Mouse (Mus musculus): ENCODE data around the gene Gsta4. TPM values are rescaled to one million over a fixed set of nuclear protein-coding genes. Genes with fewer than 3 reads are reported as not detected.
"Not testable (repeated sequence)": the region's sequence is repeated elsewhere in the genome, so short reads cannot be mapped to it uniquely, and the experiment has no call there.

The Gsta4 gene
- 67.5 and 71.7 TPM in 2 replicates for polyA plus RNA-seq (2015; fragmentation: Nextera tagmentation; extraction: Ambion mirVana)

DNA sequence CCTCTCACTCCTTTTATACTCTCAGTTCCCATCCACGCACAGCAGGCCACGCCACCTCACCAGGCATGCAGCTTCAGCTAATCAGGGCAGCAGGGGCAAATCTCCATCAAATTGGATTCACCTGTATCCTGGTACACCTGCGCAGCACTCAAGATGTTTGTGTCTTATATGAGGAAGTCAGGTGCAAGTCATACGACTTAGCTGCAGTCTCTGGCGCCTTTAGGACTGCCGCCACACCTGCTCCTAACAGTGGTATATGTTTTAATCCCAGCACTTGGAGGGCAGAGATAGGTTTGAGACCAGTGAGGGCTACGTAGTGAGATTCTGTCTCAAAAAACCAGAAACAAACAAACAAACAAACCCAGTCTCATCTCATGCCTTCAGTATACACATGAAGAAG lies at the start of gene Gsta4:
Gene Gsta4, plus strand, starts transcription at position 301 of the 400 bp plus-strand sequence.
- not testable (repeated sequence) for H3K9me3 ChIP-seq (replicated peaks; ENCODE audit: control insufficient read depth, low read length); H3K36me3 ChIP-seq (ENCODE audit: control insufficient read depth, insufficient read depth); H3K4me3 ChIP-seq (ENCODE audit: low read length); H3K27ac ChIP-seq (ENCODE audit: low read length); H3K27me3 ChIP-seq (ENCODE audit: control insufficient read depth, insufficient read depth, low read length); H3K9ac ChIP-seq (ENCODE audit: low read length); H3K4me1 ChIP-seq (ENCODE audit: control insufficient read depth, insufficient read depth, low read length); H3K4me2 ChIP-seq (ENCODE audit: low read depth, low read length); ATAC-seq (replicated peaks; ENCODE audit: extremely low read depth, insufficient read depth, low FRiP score)
- 92% methylated on average over 4 of the region's 7 CpGs for WGBS

DNA sequence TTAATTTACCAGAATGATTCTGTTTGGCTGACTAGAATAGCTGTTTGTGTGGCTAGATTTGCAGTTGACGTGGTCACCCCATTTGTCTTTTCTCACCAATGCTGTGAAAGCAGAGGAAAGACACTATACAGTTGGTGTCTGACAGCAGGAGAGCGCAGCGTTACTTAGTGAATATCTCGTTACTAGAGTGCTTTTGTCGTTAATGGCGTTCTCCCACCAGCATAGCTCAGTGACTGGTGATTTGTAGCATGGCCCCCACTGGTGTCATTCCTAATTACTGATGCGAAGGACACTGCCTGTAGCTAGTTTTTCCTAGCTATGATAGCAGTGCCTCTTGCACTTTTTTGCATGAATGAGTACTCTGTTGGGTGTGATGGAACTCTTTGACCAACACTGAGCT lies 46.9 kb upstream of the Gsta4 start:
- H3K4me3 ChIP-seq (ENCODE audit: low read length): no peak overlapping the region
- WGBS: 61% methylated on average over 7 of the region's 7 CpGs
- H3K4me1 ChIP-seq (ENCODE audit: control insufficient read depth, insufficient read depth, low read length): peaks cover 5% of the 10 kb centered on the region
- no peaks in the 10 kb centered on the region for H3K9me3 ChIP-seq (replicated peaks; ENCODE audit: control insufficient read depth, low read length)
- H3K4me2 ChIP-seq (ENCODE audit: low read depth, low read length): no peak overlapping the region
- no peak overlapping the region for H3K9ac ChIP-seq (ENCODE audit: low read length)
- peaks cover 31% of the 10 kb centered on the region for H3K36me3 ChIP-seq (ENCODE audit: control insufficient read depth, insufficient read depth)
- H3K27ac ChIP-seq (ENCODE audit: low read length): no peak overlapping the region
- no peak for ATAC-seq (replicated peaks; ENCODE audit: extremely low read depth, insufficient read depth, low FRiP score)
- no peaks in the 10 kb centered on the region for H3K27me3 ChIP-seq (ENCODE audit: control insufficient read depth, insufficient read depth, low read length)

DNA sequence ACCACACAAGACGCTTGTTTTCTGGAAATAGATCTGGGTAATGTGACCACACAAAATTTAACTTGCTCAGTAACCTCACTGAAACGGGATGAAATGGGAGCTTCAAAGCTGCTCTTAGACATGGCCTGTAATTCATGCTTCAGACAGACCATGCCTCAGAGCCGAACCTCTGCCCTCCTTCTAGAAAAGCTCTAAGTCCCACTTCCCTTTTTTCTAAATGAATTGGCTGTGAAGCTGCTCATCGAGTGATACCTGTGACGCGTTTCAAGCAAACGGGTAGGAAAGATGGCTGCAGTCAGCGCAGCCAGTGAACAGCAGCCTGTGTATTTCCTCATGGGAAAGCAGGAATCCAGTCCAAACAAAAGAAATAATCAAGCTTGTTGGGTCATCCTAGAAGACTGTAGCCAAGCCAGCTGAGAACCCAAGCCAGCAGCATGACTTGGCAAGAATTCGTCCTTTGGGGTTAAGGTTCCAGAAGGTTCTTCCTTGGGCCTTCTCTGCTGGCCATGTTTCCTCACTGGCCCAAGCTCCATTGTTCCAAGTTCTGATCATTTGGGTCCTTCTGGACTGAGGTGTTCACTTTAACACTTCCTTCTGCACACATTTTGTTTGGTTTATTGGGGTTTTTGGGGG lies 44.4 kb upstream of the Gsta4 start:
- Histone ChIP-seq H3K27me3 (ENCODE audit: control insufficient read depth, insufficient read depth, low read length) (no peaks in the 10 kb centered on the region), H3K27ac (ENCODE audit: low read length) (no peak overlapping the region), H3K4me3 (ENCODE audit: low read length) (no peak overlapping the region), H3K9ac (ENCODE audit: low read length) (no peak overlapping the region), H3K36me3 (ENCODE audit: control insufficient read depth, insufficient read depth) (peaks cover 29% of the 10 kb centered on the region), H3K4me2 (ENCODE audit: low read depth, low read length) (no peak overlapping the region), H3K9me3 (replicated peaks; ENCODE audit: control insufficient read depth, low read length) (peaks cover 8% of the 10 kb centered on the region), H3K4me1 (ENCODE audit: control insufficient read depth, insufficient read depth, low read length) (peaks cover 5% of the 10 kb centered on the region)
- 88% methylated on average over 9 of the region's 9 CpGs for WGBS
- ATAC-seq (replicated peaks; ENCODE audit: extremely low read depth, insufficient read depth, low FRiP score): no peak

DNA sequence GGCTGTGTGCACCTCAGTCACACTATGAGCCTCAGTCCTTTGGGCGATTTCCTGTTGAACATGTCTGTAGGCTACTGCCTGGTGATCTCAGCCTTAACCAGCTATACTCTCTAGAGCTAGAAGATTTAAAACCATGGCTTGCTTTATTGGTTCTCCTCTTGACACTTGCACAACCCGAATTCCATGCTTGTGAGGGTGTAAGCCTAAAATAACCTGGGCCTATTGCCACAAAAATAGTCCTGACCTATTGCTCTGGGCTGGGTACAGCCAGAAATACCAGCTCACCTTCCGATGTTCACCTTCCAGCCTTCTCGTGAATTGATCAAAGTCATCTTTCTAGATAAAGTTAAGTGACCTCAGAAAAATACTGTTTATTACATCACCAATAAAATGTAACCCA lies 43.1 kb upstream of the Gsta4 start:
- ATAC-seq (replicated peaks; ENCODE audit: extremely low read depth, insufficient read depth, low FRiP score): peak; percentile 86
- H3K4me1 ChIP-seq (ENCODE audit: control insufficient read depth, insufficient read depth, low read length): peaks cover 7% of the 10 kb centered on the region
- no peak overlapping the region for H3K9ac ChIP-seq (ENCODE audit: low read length)
- peaks cover 28% of the 10 kb centered on the region for H3K36me3 ChIP-seq (ENCODE audit: control insufficient read depth, insufficient read depth)
- H3K4me2 ChIP-seq (ENCODE audit: low read depth, low read length): no peak overlapping the region
- H3K27me3 ChIP-seq (ENCODE audit: control insufficient read depth, insufficient read depth, low read length): no peaks in the 10 kb centered on the region
- peak overlapping the region; percentile 87 for H3K27ac ChIP-seq (ENCODE audit: low read length)
- peaks cover 8% of the 10 kb centered on the region for H3K9me3 ChIP-seq (replicated peaks; ENCODE audit: control insufficient read depth, low read length)
- 47% methylated on average over 4 of the region's 4 CpGs for WGBS
- no peak overlapping the region for H3K4me3 ChIP-seq (ENCODE audit: low read length)

- Histone ChIP-seq H3K4me2 (ENCODE audit: low read depth, low read length) (no peak overlapping the region), H3K36me3 (ENCODE audit: control insufficient read depth, insufficient read depth) (peaks cover 20% of the 10 kb centered on the region), H3K27ac (ENCODE audit: low read length) (no peak overlapping the region), H3K4me3 (ENCODE audit: low read length) (no peak overlapping the region), H3K27me3 (ENCODE audit: control insufficient read depth, insufficient read depth, low read length) (no peaks in the 10 kb centered on the region), H3K9me3 (replicated peaks; ENCODE audit: control insufficient read depth, low read length) (peaks cover 8% of the 10 kb centered on the region), H3K4me1 (ENCODE audit: control insufficient read depth, insufficient read depth, low read length) (peaks cover 14% of the 10 kb centered on the region), H3K9ac (ENCODE audit: low read length) (no peak overlapping the region)
- WGBS: 52% methylated on average over 4 of the region's 4 CpGs
- ATAC-seq (replicated peaks; ENCODE audit: extremely low read depth, insufficient read depth, low FRiP score): no peak
These were observed 36.5 kb upstream of the Gsta4 start for GRCm38 (mm10) chr9:78146099-78146498.

DNA sequence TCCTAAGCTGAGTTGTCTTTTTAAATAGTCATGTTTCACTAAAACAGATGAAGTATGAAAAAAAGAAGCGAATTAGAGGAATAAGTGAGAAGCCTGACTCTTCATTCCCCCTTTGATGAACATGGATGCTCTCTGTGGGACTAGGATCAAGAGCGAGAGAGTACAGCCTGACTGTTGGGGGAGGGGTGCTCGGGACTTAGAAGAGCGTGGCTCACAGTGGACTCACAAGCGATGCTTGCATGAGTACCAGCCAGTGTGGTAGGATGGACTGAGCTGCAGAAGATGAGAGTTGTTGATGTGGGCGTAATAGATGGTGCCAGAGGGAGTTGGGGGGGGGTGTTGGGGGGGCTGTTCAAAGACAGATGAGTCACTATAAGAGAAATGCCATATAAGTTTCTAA lies 35.9 kb upstream of the Gsta4 start:
- H3K27ac ChIP-seq (ENCODE audit: low read length): no peak overlapping the region
- H3K27me3 ChIP-seq (ENCODE audit: control insufficient read depth, insufficient read depth, low read length): no peaks in the 10 kb centered on the region
- 85% methylated on average over 6 of the region's 6 CpGs for WGBS
- H3K4me2 ChIP-seq (ENCODE audit: low read depth, low read length): no peak overlapping the region
- H3K4me1 ChIP-seq (ENCODE audit: control insufficient read depth, insufficient read depth, low read length): peaks cover 14% of the 10 kb centered on the region
- H3K36me3 ChIP-seq (ENCODE audit: control insufficient read depth, insufficient read depth): peaks cover 14% of the 10 kb centered on the region
- ATAC-seq (replicated peaks; ENCODE audit: extremely low read depth, insufficient read depth, low FRiP score): no peak
- H3K9ac ChIP-seq (ENCODE audit: low read length): no peak overlapping the region
- peaks cover 8% of the 10 kb centered on the region for H3K9me3 ChIP-seq (replicated peaks; ENCODE audit: control insufficient read depth, low read length)
- H3K4me3 ChIP-seq (ENCODE audit: low read length): no peak overlapping the region

DNA sequence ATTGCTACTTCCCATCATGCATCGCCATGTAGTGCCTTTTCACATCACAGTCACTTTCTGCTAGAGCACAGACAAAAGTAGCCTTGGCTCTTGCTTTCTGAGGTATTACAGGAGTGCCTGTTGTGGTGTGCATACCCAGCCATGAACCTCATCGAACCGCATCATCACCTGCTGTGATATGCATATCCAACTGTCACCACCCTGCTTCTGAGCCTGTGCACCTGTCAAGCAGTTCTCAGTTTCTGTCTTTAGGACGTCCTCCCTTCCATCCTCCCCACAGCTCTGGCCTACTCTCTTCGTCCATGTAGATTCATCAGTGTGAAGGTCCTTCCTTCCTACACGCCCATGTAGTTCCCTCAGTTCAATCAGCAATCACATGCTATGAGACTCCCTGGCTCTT lies 34.4 kb upstream of the Gsta4 start:
- 74% methylated on average over 6 of the region's 6 CpGs for WGBS
- peaks cover 14% of the 10 kb centered on the region for H3K4me1 ChIP-seq (ENCODE audit: control insufficient read depth, insufficient read depth, low read length)
- no peak overlapping the region for H3K9ac ChIP-seq (ENCODE audit: low read length)
- no peaks in the 10 kb centered on the region for H3K27me3 ChIP-seq (ENCODE audit: control insufficient read depth, insufficient read depth, low read length)
- H3K4me2 ChIP-seq (ENCODE audit: low read depth, low read length): no peak overlapping the region
- no peak overlapping the region for H3K27ac ChIP-seq (ENCODE audit: low read length)
- 0 out of 2 replicates have a peak, but pooled peaks cover 5% of the 10 kb centered on the region for H3K36me3 ChIP-seq (ENCODE audit: control insufficient read depth, insufficient read depth)
- no peaks in the 10 kb centered on the region for H3K9me3 ChIP-seq (replicated peaks; ENCODE audit: control insufficient read depth, low read length)
- H3K4me3 ChIP-seq (ENCODE audit: low read length): no peak overlapping the region
- ATAC-seq (replicated peaks; ENCODE audit: extremely low read depth, insufficient read depth, low FRiP score): no peak

DNA sequence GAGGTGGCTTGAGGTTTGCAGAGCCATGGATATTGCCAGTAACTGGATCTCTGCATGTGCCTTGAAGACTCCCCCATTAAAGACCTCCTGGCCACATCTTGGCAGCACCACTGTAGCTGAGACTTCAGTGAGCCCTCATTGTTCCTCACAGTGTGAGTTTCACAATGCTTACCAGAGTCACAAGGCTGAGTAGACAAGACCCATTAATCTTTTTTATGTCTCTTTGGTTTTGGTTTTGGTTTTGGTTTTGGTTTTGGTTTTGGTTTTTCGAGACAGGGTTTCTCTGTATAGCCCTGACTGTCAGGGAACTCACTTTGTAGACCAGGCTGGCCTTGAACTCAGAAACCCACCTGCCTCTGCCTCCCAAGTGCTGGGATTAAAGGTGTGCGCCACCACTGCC lies 32.8 kb upstream of the Gsta4 start:
- 90% methylated on average over 2 of the region's 2 CpGs for WGBS
- H3K4me3 ChIP-seq (ENCODE audit: low read length); H3K27me3 ChIP-seq (ENCODE audit: control insufficient read depth, insufficient read depth, low read length); H3K36me3 ChIP-seq (ENCODE audit: control insufficient read depth, insufficient read depth); H3K4me2 ChIP-seq (ENCODE audit: low read depth, low read length); H3K9ac ChIP-seq (ENCODE audit: low read length); H3K27ac ChIP-seq (ENCODE audit: low read length); H3K9me3 ChIP-seq (replicated peaks; ENCODE audit: control insufficient read depth, low read length); ATAC-seq (replicated peaks; ENCODE audit: extremely low read depth, insufficient read depth, low FRiP score): not testable (repeated sequence)
- H3K4me1 ChIP-seq (ENCODE audit: control insufficient read depth, insufficient read depth, low read length): peaks cover 13% of the 10 kb centered on the region

DNA sequence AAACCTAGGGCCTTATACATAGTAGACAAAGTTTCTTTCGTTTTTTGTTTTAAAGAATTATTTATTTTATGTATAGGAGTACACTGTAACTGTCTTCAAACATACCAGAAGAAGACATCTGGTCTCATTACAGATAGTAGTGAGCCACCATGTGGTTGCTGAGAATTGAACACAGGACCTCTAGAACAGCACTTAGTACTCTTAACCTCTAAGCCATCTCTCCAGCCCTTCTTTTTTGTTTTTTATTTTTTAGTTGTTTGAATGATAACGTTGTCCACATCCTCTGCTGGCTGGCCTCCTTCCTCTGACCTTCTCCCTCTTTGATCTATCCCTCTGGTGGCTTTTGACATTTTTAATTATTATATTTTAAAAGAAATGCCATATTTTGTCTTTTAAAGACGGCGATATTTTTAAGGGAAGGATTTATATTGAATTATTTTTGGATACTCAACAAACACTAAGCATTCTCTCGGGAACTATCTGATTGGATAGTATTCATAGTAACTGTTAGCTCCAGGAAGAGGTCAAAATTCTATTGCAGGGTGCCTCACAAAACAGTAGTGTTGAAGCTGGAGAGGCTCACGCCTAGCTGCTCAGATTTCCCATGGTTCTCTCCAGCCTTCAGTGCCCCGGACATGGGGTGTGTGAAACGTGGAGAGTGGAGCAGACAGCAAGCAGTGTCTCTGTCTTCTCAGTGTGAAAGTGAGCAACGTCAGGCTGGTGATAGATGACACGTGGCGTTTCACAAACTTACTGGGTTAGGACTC lies 28.2 kb upstream of the Gsta4 start:
- H3K27me3 ChIP-seq (ENCODE audit: control insufficient read depth, insufficient read depth, low read length): no peaks in the 10 kb centered on the region
- H3K27ac ChIP-seq (ENCODE audit: low read length): peak overlapping the region; percentile 69
- H3K4me3 ChIP-seq (ENCODE audit: low read length): no peak overlapping the region
- peak; percentile 71; the same call in 1 of the 2 replicates for ATAC-seq (replicated peaks; ENCODE audit: extremely low read depth, insufficient read depth, low FRiP score)
- H3K36me3 ChIP-seq (ENCODE audit: control insufficient read depth, insufficient read depth): peaks cover 19% of the 10 kb centered on the region
- H3K9ac ChIP-seq (ENCODE audit: low read length): no peak overlapping the region
- no peaks in the 10 kb centered on the region for H3K9me3 ChIP-seq (replicated peaks; ENCODE audit: control insufficient read depth, low read length)
- peaks cover 10% of the 10 kb centered on the region for H3K4me1 ChIP-seq (ENCODE audit: control insufficient read depth, insufficient read depth, low read length)
- WGBS: 52% methylated on average over 11 of the region's 11 CpGs
- no peak overlapping the region for H3K4me2 ChIP-seq (ENCODE audit: low read depth, low read length)

All from heart, embryonic 16.5 days (tissue).